Mouse (Mus musculus): ENCODE results near the gene Gm13272.
"Not testable (repeated sequence)": the region's sequence is repeated elsewhere in the genome, so short reads cannot be mapped to it uniquely, and the experiment has no call there.

The Gm13272 gene

DNA sequence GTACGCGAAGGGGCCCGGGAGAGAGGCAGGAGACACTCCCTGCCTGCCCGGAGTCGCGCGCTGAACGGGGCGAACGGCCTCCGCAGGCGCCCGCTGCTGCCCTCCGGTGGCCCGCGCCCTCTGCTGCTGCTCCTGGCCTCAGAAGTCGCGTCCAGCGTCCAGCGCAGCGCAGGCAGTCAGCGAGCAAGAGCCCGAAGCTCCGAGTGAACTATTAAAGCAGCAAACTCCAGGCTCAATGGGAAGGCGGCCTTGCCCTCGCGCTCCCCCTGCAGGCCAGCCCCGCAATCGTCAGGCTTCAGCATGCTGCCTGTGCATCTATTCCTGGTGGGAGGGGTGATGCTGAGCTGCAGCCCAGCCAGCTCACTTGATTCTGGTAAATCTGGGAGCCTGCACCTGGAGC is at the start of gene Gm13272:
Gene Gm13272, plus strand, starts transcription at position 301 of the 400 bp plus-strand sequence.
- in situ Hi-C loops (cut with MboI, MseI), result not testable (repeated sequence)

DNA sequence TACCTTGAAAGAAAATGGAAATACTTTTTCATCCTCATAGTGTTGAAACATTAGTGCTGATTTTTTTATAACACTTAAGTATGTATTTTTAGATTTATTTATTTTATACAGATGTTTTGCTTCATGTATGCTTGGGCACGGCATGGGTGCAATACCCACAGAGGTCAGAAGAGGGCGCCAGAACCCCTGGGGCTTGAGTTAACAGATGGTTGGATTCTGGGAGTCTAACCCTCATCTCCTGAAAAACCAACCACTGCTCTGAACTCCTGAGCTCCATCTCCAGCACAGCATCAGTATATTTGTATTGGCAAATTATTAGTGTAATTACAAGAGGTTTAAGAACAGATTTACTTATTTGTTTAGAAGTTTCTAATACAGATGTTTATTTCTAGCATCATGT is 41.2 kb upstream of the Gm13272 start:
- in situ Hi-C loops (cut with MboI, MseI), result loop anchor here in 1 of 2 experiments (5.0 kb wide), 2 partner anchors 41 to 64 kb away; partner anchors contain the start of gene Gm13287

DNA sequence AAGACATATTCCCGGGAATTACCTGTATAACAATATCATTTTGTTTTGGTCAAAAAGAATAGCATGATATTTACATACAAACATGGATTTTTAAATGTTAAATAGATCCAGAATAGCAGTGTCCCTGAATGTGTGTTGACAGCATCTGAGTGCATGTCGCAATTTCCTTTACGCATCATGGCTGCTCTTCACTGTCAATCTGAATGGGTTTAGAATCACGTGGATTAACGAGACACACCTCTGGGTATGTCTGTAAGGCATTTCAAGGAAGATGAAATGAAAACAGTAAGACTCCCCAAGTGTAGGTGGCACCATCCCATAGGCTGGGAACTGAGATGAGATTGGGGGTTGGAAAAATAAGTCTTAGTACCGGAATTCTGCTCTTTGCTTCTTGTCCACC is 40.6 kb upstream of the Gm13272 start:
- in situ Hi-C loops (cut with MboI, MseI), result loop anchor here in 1 of 2 experiments (5.0 kb wide), 2 partner anchors 42 to 63 kb away; partner anchors contain the start of gene Gm13287

DNA sequence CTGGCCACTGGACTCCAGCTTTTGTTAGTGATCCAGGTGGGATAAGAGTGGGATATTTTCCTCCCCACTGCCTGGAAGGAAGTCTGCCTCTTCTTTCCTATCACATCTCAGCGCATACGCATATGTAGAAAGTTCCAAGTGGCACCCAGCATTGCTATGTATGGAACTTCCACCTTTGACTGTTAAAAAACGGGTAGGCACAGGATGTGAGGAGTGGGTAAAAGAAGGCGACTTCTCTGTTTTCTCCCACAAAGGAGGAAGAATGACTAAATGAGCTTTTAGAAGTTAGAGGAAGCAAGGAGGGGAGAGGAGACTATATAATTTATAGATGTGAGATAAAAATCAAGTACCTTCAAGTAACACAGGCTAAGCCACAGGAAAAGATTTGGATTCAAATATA is 38.2 kb upstream of the Gm13272 start:
- in situ Hi-C loops (cut with MboI, MseI), result no loop called here

DNA sequence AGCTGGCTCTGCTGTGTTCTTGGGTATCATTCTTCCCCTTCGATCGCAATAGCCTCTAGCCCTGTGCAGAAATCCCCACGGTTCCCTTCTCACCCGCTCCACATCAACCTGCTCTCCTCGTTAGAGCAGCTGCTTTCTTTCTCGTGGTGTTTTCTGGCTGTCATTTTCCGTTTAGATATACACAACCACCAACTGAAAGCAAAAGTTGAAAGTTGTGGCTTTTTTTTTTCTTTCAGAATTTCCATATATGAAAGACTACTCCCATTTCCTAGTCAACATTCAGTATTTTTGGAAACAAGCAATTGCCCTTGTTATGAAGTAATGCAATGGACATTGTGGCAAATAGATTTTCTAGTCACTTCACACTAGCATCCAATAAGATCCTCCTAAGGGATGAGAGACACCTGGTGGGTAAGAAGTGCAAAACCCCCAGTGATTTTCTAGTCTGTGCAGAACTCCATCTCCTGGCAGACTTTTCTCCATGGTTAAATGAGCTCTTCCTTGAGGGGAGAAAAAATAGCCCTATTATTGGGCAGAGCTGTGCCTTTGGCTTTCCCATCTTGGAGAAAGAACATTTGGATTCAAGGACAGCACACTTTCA is 36.8 kb upstream of the Gm13272 start:
- in situ Hi-C loops (cut with MboI, MseI), result no loop called here

DNA sequence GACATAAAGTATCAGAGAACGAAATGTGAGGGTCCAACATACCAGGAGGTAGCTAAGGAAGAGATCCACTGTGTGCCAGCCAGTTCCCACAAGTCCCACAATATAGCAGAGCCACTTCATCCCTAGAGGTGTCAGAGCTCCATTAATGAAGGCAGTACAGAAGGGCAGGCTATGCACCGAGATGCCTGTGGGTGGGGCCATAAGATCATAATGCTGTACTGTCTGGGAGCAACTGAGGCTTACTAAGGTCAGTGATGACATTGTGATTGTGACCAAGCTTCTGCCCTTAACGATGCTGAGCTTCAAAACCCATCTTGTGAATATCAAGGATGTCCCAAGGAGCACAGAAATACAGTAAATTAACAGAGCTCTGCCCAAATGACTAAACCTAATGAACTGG is 35.4 kb upstream of the Gm13272 start:
- in situ Hi-C loops (cut with MboI, MseI), result no loop called here

DNA sequence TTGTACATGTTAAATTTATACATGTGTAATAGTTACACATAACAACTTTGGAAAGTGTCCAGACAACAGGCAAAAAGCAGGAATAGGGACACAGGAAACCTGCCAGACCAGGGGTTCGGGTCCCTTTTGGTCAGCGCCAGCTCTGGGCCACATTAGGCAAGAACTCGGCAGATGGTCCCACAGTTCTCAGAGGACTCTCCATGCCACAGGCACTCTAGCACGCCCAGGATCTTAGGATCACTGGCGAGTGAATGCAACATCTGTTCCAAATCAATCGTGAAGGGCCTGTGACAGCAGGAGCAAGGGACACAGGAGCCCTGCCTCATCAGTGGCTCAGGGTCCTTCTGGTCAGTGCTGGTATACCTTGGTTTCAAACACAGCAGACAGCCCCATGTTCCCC is 29.7 kb upstream of the Gm13272 start:
- in situ Hi-C loops (cut with MboI, MseI), result loop anchor here (5.0 kb wide), 1 partner anchor 37 kb away; the partner anchor contains the start of genes Gm13276 (in 2 of the 2) and Gm13277 (in 2 of the 2)

DNA sequence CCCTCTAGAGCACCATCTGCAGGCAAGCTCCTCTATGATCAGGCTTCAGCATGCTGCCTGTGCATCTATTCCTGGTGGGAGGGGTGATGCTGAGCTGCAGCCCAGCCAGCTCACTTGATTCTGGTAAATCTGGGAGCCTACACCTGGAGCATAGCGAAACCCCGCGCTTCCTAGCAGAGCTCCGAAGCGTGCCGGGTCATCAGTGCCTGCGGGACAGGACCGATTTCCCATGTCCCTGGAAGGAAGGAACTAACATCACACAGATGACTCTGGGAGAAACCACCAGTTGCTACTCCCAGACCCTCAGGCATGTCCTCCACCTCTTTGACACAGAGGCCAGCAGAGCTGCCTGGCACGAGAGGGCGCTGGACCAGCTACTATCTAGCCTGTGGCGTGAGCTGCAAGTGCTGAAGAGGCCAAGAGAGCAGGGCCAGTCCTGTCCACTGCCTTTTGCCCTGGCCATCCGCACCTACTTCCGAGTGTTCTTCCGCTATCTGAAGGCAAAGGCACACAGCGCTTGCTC is 24.8 kb upstream of the Gm13272 start, which contains the start of gene Gm13271:
Gene Gm13271, plus strand, starts transcription at position 51 of the 523 bp plus-strand sequence.
- in situ Hi-C loops (cut with MboI, MseI), result loop anchor here (5.0 kb wide), 1 partner anchor 32 kb away; the partner anchor contains the start of genes Gm13276 (in 2 of the 2) and Gm13277 (in 2 of the 2)

DNA sequence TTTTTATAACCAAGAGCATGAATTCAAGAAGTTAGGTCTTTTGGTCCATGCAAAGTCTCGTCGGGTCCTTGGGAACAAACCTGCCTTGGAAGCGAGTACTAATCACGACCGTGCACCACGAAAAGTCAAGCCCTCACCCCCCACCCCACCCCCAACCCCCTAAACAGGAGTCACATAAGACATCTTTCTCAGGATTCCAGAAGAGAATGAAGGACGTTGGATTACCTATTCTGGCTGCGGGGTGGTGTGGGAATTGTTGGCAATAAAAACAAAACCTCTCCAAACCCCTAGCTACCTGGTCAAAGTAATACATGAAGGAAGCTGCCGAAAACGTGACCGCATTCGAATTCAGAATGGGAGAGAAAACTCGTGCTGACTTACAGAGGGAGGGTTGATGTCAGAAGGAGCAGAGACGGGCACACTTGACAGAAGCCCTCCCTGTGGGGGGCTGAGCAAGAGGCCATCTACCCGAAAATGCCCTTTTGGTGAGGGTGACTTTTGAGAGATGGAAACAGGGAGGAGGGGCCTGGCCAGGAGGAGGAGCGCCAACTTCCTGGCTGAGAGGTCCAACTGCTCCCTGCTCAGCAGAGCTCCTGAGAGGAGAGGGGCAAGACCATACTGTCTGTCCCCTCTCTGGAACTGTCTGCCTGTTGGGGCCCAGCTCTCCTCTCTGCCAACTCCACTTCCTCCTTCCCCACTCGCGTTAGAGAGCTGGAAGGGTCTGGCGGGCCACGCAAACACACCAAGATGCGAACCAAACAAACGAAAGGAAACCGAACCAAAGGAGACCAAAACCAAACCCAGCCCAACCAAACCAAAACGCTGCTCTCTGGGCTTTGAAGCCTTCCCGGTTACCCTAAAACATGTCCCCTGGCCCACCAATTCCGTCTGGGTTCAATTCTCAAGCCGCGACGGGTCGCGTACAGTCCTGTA is 22.8 kb upstream of the Gm13272 start:
- in situ Hi-C loops (cut with MboI, MseI), result not testable (repeated sequence)

DNA sequence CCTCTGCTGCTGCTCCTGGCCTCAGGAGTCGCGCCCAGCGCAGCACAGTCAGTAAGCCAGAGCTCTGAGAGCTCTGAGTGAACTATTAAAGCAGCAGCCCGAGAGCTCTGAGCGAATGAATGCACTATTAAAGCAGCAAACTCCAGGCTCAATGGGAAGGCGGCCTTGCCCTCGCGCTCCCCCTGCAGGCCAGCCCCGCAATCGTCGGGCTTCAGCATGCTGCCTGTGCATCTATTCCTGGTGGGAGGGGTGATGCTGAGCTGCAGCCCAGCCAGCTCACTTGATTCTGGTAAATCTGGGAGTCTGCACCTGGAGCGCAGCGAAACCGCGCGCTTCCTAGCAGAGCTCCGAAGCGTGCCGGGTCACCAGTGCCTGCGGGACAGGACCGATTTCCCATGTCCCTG is 22.0 kb upstream of the Gm13272 start:
- in situ Hi-C loops (cut with MboI, MseI), result not testable (repeated sequence)

DNA sequence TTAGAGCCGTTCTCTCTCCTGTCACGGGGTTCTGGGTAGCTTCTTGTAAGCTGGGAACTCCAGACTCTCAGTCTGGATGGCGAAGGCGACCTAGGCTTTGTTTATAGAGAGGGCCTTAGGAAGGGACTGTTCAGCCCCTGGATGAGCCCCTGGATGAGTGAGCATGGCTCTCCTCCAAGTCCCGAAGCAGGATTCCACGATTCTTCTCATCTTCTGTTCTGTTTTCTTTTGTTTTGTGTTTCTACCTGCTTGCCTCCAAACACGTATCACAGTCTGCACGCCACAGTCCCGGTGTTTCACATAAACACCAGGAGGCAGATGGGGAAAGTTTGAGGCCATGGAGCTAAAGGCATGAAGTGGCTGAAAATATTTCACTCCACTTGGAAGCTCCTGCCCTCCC is 20.9 kb upstream of the Gm13272 start:
- in situ Hi-C loops (cut with MboI, MseI), result not testable (repeated sequence)

DNA sequence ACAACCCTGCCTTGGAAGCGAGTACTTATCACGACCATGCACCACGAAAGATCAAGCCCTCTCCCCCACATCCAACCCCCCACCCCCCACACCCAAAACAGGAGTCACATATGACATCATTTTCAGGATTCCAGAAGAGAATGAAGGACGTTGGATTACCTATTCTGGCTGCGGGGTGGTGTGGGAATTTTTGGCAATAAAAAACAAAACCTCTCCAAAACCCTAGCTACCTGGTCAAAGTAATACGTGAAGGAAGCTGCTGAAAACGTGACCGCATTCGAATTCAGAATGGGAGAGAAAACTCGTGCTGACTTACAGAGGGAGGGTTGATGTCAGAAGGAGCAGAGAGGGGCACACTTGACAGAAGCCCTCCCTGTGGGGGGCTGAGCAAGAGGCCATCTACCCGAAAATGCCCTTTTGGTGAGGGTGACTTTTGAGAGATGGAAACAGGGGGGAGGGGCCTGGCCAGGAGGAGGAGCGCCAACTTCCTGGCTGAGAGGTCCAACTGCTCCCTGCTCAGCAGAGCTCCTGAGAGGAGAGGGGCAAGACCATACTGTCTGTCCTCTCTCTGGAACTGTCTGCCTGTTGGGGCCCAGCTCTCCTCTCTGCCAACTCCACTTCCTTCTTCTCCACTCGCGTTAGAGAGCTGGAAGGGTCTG is 19.9 kb upstream of the Gm13272 start, which contains the start of gene Gm13283:
Gene Gm13283, plus strand, starts transcription at position 510 of the 659 bp plus-strand sequence.
- in situ Hi-C loops (cut with MboI, MseI), result not testable (repeated sequence)

DNA sequence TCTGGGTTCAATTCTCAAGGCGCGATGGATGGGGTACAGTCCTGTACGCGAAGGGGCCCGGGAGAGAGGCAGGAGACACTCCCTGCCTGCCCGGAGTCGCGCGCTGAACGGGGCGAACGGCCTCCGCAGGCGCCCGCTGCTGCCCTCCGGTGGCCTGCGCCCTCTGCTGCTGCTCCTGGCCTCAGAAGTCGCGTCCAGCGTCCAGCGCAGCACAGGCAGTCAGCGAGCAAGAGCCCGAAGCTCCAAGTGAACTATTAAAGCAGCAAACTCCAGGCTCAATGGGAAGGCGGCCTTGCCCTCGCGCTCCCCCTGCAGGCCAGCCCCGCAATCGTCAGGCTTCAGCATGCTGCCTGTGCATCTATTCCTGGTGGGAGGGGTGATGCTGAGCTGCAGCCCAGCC is 19.2 kb upstream of the Gm13272 start:
- in situ Hi-C loops (cut with MboI, MseI), result not testable (repeated sequence)

DNA sequence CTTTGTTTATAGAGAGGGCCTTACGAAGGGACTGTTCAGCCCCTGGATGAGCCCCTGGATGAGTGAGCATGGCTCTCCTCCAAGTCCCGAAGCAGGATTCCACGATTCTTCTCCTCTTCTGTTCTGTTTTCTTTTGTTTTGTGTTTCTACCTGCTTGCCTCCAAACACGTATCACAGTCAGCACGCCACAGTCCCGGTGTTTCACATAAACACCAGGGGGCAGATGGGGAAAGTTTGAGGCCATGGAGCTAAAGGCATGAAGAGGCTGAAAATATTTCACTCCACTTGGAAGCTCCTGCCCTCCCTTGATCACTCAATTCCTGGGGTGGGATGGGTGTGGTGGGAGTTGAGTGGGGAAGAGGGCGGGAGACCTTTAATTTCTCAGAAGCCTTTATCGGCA is 17.9 kb upstream of the Gm13272 start:
- in situ Hi-C loops (cut with MboI, MseI), result not testable (repeated sequence)

DNA sequence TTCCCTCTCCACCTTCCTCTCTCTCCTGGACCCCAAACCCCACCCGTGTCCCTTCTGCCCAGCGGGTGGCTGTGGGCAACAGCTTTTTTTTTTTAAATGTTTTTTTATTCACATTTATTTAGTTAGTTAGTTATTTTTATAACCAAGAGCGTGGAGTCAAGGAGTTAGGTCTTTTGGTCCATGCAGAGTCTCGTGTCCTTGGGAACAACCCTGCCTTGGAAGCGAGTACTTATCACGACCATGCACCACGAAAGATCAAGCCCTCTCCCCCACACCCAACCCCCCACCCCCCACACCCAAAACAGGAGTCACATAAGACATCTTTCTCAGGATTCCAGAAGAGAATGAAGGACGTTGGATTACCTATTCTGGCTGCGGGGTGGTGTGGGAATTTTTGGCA is 17.3 kb upstream of the Gm13272 start:
- in situ Hi-C loops (cut with MboI, MseI), result not testable (repeated sequence)

DNA sequence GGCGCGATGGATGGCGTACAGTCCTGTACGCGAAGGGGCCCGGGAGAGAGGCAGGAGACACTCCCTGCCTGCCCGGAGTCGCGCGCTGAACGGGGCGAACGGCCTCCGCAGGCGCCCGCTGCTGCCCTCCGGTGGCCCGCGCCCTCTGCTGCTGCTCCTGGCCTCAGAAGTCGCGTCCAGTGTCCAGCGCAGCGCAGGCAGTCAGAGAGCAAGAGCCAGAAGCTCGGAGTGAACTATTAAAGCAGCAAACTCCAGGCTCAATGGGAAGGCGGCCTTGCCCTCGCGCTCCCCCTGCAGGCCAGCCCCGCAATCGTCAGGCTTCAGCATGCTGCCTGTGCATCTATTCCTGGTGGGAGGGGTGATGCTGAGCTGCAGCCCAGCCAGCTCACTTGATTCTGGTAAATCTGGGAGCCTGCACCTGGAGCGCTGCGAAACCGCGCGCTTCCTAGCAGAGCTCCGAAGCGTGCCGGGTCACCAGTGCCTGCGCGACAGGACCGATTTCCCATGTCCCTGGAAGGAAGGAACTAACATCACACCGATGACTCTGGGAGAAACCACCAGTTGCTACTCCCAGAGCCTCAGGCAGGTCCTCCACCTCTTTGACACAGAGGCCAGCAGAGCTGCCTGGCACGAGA is 16.1 kb upstream of the Gm13272 start:
- in situ Hi-C loops (cut with MboI, MseI), result not testable (repeated sequence)

DNA sequence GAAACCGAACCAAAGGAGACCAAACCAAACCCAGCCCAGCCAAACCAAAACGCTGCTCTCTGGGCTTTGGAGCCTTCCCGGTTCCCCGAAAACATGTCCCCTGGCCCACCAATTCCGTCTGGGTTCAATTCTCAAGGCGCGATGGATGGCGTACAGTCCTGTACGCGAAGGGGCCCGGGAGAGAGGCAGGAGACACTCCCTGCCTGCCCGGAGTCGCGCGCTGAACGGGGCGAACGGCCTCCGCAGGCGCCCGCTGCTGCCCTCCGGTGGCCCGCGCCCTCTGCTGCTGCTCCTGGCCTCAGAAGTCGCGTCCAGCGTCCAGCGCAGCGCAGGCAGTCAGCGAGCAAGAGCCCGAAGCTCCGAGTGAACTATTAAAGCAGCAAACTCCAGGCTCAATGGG is 6.1 kb upstream of the Gm13272 start, which contains the start of gene Gm13290:
Gene Gm13290, plus strand, starts transcription at position 301 of the 400 bp plus-strand sequence.
- in situ Hi-C loops (cut with MboI, MseI), result loop anchor here in 1 of 2 experiments (5.0 kb wide), 1 partner anchor 34 kb away; the partner anchor contains the start of gene Gm13288

DNA sequence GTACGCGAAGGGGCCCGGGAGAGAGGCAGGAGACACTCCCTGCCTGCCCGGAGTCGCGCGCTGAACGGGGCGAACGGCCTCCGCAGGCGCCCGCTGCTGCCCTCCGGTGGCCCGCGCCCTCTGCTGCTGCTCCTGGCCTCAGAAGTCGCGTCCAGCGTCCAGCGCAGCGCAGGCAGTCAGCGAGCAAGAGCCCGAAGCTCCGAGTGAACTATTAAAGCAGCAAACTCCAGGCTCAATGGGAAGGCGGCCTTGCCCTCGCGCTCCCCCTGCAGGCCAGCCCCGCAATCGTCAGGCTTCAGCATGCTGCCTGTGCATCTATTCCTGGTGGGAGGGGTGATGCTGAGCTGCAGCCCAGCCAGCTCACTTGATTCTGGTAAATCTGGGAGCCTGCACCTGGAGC is 3.0 kb upstream of the Gm13272 start, which contains the start of gene Gm13289:
Gene Gm13289, plus strand, starts transcription at position 301 of the 400 bp plus-strand sequence.
- in situ Hi-C loops (cut with MboI, MseI), result not testable (repeated sequence)

DNA sequence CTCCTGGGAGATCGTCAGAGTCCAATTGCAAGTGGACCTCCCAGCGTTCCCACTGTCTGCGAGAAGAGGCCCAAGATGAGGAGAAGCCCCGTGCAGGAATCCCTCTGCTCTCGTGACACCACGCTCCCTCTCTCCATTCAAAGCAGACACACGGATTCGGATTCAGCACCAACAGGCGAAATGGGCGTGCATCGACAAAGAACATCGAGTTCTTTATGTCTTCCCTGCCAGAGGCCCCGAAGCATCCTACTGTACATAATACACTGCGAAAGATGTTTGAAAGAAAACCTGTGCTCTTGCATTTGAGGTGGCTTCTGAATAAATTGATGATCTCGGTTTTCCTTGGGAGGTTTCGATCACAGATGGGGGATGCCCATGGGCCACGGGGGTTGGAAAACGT is 670 bp downstream of the Gm13272 start:
- in situ Hi-C loops (cut with MboI, MseI), result loop anchor here (10.0 kb wide), 2 partner anchors 84 to 744 kb away; no protein-coding TSS in a partner anchor

DNA sequence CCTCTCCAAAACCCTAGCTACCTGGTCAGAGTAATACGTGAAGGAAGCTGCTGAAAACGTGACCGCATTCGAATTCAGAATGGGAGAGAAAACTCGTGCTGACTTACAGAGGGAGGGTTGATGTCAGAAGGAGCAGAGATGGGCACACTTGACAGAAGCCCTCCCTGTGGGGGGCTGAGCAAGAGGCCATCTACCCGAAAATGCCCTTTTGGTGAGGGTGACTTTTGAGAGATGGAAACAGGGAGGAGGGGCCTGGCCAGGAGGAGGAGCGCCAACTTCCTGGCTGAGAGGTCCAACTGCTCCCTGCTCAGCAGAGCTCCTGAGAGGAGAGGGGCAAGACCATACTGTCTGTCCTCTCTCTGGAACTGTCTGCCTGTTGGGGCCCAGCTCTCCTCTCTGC is 2.2 kb downstream of the Gm13272 start, which contains the start of gene Ifnz:
Gene Ifnz, plus strand, starts transcription at position 301 of the 400 bp plus-strand sequence.
- in situ Hi-C loops (cut with MboI, MseI), result loop anchor here (10.0 kb wide), 2 partner anchors 83 to 743 kb away; no protein-coding TSS in a partner anchor

Measured in T-helper 17 cell (primary cell).